Mouse (Mus musculus): ENCODE results near the gene Ndufs3. TPM values are rescaled to one million over a fixed set of nuclear protein-coding genes. Genes with fewer than 3 reads are reported as not detected.

Ndufs3 gene
- total RNA-seq, 2 experiments from 2014 or later, result 217 to 242 TPM

- Histone ChIP-seq H3K4me3 (no peak overlapping the region), H3K27ac (peak overlapping the region; percentile 63; the same call in 1 of the 2 replicates)
- intact Hi-C loops (cut with DNase I), result no loop called here
- no peak for TF ChIP-seq CTCF (IDR thresholded peaks at IDR 0.05)
- no peak for DNase-seq (ENCODE audit: extremely low spot score in 1 of 2, low spot score in 2 of 2)
These were observed 26.9 kb downstream of the Ndufs3 start for GRCm38 (mm10) chr2:90877584-90878259.

- TF ChIP-seq CTCF (IDR thresholded peaks at IDR 0.05), result no peak
- Histone ChIP-seq H3K27ac (peak overlapping the region; percentile 28; the same call in 1 of the 2 replicates), H3K4me3 (no peak overlapping the region)
- DNase-seq (ENCODE audit: extremely low spot score in 1 of 2, low spot score in 2 of 2), result no peak
- intact Hi-C loops (cut with DNase I), result no loop called here
These were observed 29.4 kb downstream of the Ndufs3 start for GRCm38 (mm10) chr2:90875239-90875638.

GRCm38 (mm10) chr2:90874025-90874424, 30.6 kb downstream of the Ndufs3 start:
- intact Hi-C loops (cut with DNase I), result loop anchor here (5.0 kb wide), 1 partner anchor 93 kb away; no protein-coding TSS in a partner anchor
- TF ChIP-seq CTCF (IDR thresholded peaks at IDR 0.05), result no peak
- DNase-seq (ENCODE audit: extremely low spot score in 1 of 2, low spot score in 2 of 2), result no peak
- no peak overlapping the region; the same call in 1 of the 2 replicates for H3K27ac ChIP-seq
- H3K4me3 ChIP-seq, result no peak overlapping the region

DNA sequence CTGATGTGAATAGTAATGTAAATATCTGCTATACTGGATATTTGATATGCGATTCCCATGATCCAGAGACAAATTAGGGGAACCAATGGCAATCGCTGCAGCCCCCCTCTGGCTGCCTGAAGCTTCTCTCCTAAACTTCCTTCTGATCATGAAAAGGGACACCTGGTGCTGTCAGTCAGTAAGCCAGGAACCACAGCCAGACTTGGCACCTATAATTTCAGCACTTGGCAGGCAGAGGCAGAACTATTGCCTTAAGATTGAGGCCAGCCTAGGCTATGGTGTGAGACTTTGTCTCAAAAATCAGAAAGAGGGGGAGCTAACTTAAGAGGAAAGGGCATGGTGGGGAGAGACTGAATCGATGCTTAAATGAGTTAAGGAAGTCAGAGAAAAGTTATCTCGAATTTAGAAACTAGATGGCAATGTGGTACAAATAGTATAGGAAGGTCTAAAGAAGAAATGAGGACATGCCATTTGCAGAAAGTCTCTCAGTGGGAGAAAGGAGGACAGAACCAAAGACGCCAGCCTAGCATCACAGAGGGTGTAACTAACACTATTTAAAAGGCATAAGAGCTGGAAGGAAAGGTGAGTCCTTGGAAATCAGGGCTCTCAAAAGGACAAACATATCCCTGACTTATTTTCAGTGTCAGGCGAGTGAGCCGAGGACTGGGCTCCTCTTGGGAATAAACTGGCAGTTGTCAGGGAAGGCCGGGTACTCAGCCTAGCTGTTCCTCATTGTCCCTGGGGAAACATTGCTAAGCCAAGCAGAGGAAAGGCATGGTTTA, 33.3 kb downstream of the Ndufs3 start:
- no peak; the same call in 1 of the 2 replicates for TF ChIP-seq CTCF (IDR thresholded peaks at IDR 0.05)
- DNase-seq (ENCODE audit: extremely low spot score in 1 of 2, low spot score in 2 of 2), result no peak
- intact Hi-C loops (cut with DNase I), result loop anchor here (2.0 to 5.0 kb wide), 2 partner anchors 15 to 96 kb away; no protein-coding TSS in a partner anchor
- Histone ChIP-seq H3K27ac (peak overlapping the region; percentile 96), H3K4me3 (no peak overlapping the region)

DNA sequence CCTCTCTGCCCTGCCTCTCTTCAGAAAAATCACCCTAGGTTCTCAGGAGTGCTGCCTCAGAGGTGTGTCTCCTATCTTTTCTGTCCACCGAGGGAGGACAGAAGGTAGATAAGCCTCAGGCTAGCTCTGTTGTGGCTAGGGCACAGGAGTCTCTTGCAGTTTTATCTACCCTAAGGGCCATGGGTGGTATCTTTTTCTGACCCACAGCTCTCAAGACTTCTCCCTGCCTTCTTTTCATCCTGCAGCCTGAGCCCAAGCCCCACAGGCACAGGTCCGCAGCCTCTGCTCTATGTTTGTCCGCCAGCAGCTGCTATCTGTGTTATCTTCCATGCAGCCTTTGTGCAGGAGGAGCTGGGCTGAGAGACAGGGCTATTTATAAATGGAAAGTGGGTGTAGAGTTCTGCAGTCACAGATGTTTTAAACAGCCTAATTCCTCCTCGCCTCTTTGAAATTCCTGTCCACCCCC, 34.5 kb downstream of the Ndufs3 start:
- Histone ChIP-seq H3K27ac (peak overlapping the region; percentile 96), H3K4me3 (no peak overlapping the region)
- DNase-seq (ENCODE audit: extremely low spot score in 1 of 2, low spot score in 2 of 2), result peak; percentile 57 to 61
- TF ChIP-seq CTCF (IDR thresholded peaks at IDR 0.05), result no peak
- intact Hi-C loops (cut with DNase I), result loop anchor here (2.0 to 5.0 kb wide), 2 partner anchors 17 to 97 kb away; no protein-coding TSS in a partner anchor

DNA sequence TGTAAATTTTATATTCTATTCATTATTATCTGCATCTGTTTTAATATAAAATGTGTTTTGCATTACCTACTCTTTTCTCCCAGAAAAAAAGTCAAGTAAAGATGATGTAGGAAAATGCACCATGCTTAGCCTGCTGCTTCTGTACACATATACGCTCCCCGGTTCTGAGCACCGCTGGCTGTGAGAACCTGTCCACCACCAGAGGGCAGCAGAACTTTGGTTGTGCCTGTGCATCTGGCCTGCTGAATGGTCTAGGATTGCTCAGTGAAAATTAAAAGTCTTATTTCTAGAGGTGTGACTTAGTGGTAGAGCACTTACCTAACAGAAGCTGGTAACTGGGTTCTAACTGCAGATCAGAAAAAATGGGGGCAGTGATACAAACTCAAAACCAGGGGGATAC, 38.1 kb downstream of the Ndufs3 start:
- TF ChIP-seq CTCF (IDR thresholded peaks at IDR 0.05), result peak; percentile 97
- Histone ChIP-seq H3K4me3 (no peak overlapping the region), H3K27ac (peak overlapping the region; percentile 80)
- peak; percentile 84 to 92 for DNase-seq (ENCODE audit: extremely low spot score in 1 of 2, low spot score in 2 of 2)
- intact Hi-C loops (cut with DNase I), result loop anchor here (2.0 kb wide), 2 partner anchors 34 to 234 kb away; no protein-coding TSS in a partner anchor

GRCm38 (mm10) chr2:90864184-90864583, 40.4 kb downstream of the Ndufs3 start:
- H3K27ac ChIP-seq, result no peak overlapping the region
- no peak for TF ChIP-seq CTCF (IDR thresholded peaks at IDR 0.05)
- DNase-seq (ENCODE audit: extremely low spot score in 1 of 2, low spot score in 2 of 2), result no peak
- intact Hi-C loops (cut with DNase I), result no loop called here
- no peak overlapping the region for H3K4me3 ChIP-seq

GRCm38 (mm10) chr2:90861486-90861885, 43.1 kb downstream of the Ndufs3 start:
- Histone ChIP-seq H3K27ac (no peak overlapping the region), H3K4me3 (no peak overlapping the region)
- TF ChIP-seq CTCF (IDR thresholded peaks at IDR 0.05), result no peak
- no peak for DNase-seq (ENCODE audit: extremely low spot score in 1 of 2, low spot score in 2 of 2)
- intact Hi-C loops (cut with DNase I), result no loop called here

GRCm38 (mm10) chr2:90850401-90850800, 54.2 kb downstream of the Ndufs3 start:
- intact Hi-C loops (cut with DNase I), result no loop called here
- no peak for DNase-seq (ENCODE audit: extremely low spot score in 1 of 2, low spot score in 2 of 2)
- H3K4me3 ChIP-seq, result no peak overlapping the region
- H3K27ac ChIP-seq, result no peak overlapping the region
- TF ChIP-seq CTCF (IDR thresholded peaks at IDR 0.05), result no peak

GRCm38 (mm10) chr2:90848331-90848730, 56.3 kb downstream of the Ndufs3 start:
- TF ChIP-seq CTCF (IDR thresholded peaks at IDR 0.05), result no peak; the same call in 1 of the 2 replicates
- intact Hi-C loops (cut with DNase I), result no loop called here
- Histone ChIP-seq H3K4me3 (peak overlapping the region; percentile 87), H3K27ac (no peak overlapping the region)
- no peak for DNase-seq (ENCODE audit: extremely low spot score in 1 of 2, low spot score in 2 of 2)

DNA sequence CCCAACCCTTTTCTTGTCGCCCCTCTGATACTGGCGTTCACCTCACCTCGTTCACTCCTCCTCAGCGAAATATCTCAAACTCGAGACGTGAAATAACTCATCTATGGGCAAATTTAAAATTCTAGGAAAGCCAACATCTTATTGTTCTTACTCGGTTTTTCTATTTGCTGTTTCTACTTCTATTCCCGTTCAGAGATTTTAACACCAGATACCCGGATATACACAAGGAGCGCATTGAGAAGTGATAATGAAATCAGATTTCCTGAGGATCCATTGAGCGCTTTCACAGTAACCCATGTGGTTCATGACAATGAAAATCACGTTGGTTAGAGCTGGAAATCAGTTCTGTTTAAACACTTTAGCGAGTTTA, 57.0 kb downstream of the Ndufs3 start:
- no peak for TF ChIP-seq CTCF (IDR thresholded peaks at IDR 0.05)
- Histone ChIP-seq H3K27ac (peak overlapping the region; percentile 98), H3K4me3 (peak overlapping the region; percentile 87)
- DNase-seq (ENCODE audit: extremely low spot score in 1 of 2, low spot score in 2 of 2), result no peak
- intact Hi-C loops (cut with DNase I), result no loop called here
